In the genomic region with DNA sequence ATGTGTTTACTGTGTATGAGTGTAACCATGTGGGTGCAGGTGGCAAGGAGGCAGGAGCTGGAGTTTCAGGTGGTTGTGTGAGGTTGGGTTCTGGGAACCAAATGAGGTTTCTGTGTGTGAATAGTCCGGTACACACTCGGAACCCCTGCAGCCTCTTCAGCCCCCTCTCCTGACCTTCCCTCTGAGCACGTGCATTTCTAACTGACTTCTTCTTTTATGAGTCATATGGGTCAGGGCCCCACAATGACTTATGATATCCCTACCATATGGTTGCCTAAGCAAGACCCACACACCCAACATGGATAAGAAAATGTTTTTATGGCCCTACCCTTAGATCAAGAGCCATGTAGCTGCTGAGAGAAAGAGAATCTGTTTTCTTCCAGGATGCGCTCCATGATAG, we compare ENCODE assay signal across 31 mouse cellular contexts. TPM values are rescaled to one million over a fixed set of nuclear protein-coding genes. Genes with fewer than 3 reads are reported as not detected.
A peak's percentile ranks its signal among the peaks of the same experiment; 100 is the strongest.
DNase-seq lines count a peak whose midpoint lies in the region; ATAC-seq and TF ChIP-seq lines count a peak whose summit lies in the region.
"Had no signal": no experiment of that assay in that cellular context is flagged by ENCODE, and none has a peak within 500 bp of the region (broad histone marks: within the 10 kb centered on the region; RNA-seq: fewer than 3 reads in every experiment).

No protein-coding gene starts in this region.

- no peak overlapping the region for H3K4me2 ChIP-seq in intestine, embryonic 15.5 days (replicated peaks)
- H3K4me2 ChIP-seq: embryonic facial prominence, embryonic 13.5 days; hindbrain, embryonic 15.5 days; limb, embryonic 15.5 days; liver, embryonic 13.5 days; midbrain, embryonic 13.5 days; neural tube, embryonic 15.5 days; stomach, embryonic 15.5 days had no signal

- no peaks in the 10 kb centered on the region for H3K9me3 ChIP-seq in G1E (replicated peaks)
- H3K9me3 ChIP-seq in intestine, embryonic 15.5 days = no peaks in the 10 kb centered on the region
- H3K9me3 ChIP-seq: embryonic facial prominence, embryonic 13.5 days; forebrain, embryonic 10.5 days; hindbrain, embryonic 10.5 days; hindbrain, embryonic 15.5 days; limb, embryonic 10.5 days; limb, embryonic 15.5 days; liver, embryonic 13.5 days; midbrain, embryonic 13.5 days; neural tube, embryonic 15.5 days; stomach, embryonic 15.5 days had no signal

- no peak overlapping the region for H3K27ac ChIP-seq in intestine, embryonic 15.5 days
- H3K27ac ChIP-seq: embryonic facial prominence, embryonic 13.5 days; forebrain, embryonic 10.5 days; hindbrain, embryonic 10.5 days; hindbrain, embryonic 15.5 days; kidney, postnatal 0 days; limb, embryonic 10.5 days; limb, embryonic 15.5 days; liver, embryonic 13.5 days; midbrain, embryonic 13.5 days; neural tube, embryonic 15.5 days; stomach, embryonic 15.5 days had no signal

- WGBS in intestine, embryonic 15.5 days = 69% methylated on average over 4 of the region's 4 CpGs

- no peak overlapping the region for H3K9ac ChIP-seq in intestine, embryonic 15.5 days
- H3K9ac ChIP-seq: embryonic facial prominence, embryonic 13.5 days; hindbrain, embryonic 15.5 days; limb, embryonic 15.5 days; liver, embryonic 13.5 days; midbrain, embryonic 13.5 days; neural tube, embryonic 15.5 days; stomach, embryonic 15.5 days had no signal

- peak; percentile 71 for ATAC-seq in G1E (ENCODE audit: extremely low read depth, insufficient number of reproducible peaks, low FRiP score, poor library complexity, severe bottlenecking)
- ATAC-seq in intestine, embryonic 15.5 days = peak; percentile 36; the same call in 1 of the 2 replicates
- ATAC-seq in megakaryocyte progenitor cell, adult 5-6 weeks (replicated peaks; ENCODE audit: poor library complexity) = peak; percentile 44; the same call in 1 of the 2 replicates
- ATAC-seq: activated CD4-positive, CD25-positive, alpha-beta regulatory T cell, adult 4 months; forebrain, embryonic 16.5 days; inflammation-experienced regulatory T-cells, adult 6 months; midbrain, embryonic 13.5 days had no signal

- no peak overlapping the region for H3K4me3 ChIP-seq in G1E (ENCODE audit: low read depth, low read length)
- H3K4me3 ChIP-seq in intestine, embryonic 15.5 days (replicated peaks) = no peak overlapping the region
- H3K4me3 ChIP-seq: embryonic facial prominence, embryonic 13.5 days; forebrain, embryonic 10.5 days; hindbrain, embryonic 10.5 days; hindbrain, embryonic 15.5 days; limb, embryonic 10.5 days; limb, embryonic 15.5 days; liver, embryonic 13.5 days; midbrain, embryonic 13.5 days; neural tube, embryonic 15.5 days; stomach, embryonic 15.5 days had no signal

- H3K4me1 ChIP-seq in G1E (ENCODE audit: insufficient read depth, low read depth, low read length) = peaks cover 9% of the 10 kb centered on the region
- 0 out of 2 replicates have a peak, but pooled peaks cover 2% of the 10 kb centered on the region for H3K4me1 ChIP-seq in intestine, embryonic 15.5 days (replicated peaks)

- peak; percentile 76 for DNase-seq in A20 (ENCODE audit: low read depth, low spot score)
- no peak for DNase-seq in G1E (ENCODE audit: low spot score)
- no peak for DNase-seq in cerebellum, adult 8-10 months
- no peak for DNase-seq in gastrocnemius, postnatal 25 days
- no peak for DNase-seq in kidney, postnatal 10 days
- DNase-seq: adrenal gland, postnatal 25 days; cerebellum, adult 9-11 months; heart, postnatal 14 days; kidney, adult 8-10 months; layer of hippocampus, adult 9-11 months; liver, embryonic 13.5 days; lung, adult 2 months; lung, postnatal 14 days; retina, postnatal 1 day; right cerebral cortex, postnatal 25 days; thymus, postnatal 14 days had no signal

- peaks cover 20% of the 10 kb centered on the region for H3K27me3 ChIP-seq in G1E (ENCODE audit: insufficient read depth, low read length)
- H3K27me3 ChIP-seq in intestine, embryonic 15.5 days (replicated peaks) = no peaks in the 10 kb centered on the region
- H3K27me3 ChIP-seq: embryonic facial prominence, embryonic 13.5 days; hindbrain, embryonic 15.5 days; limb, embryonic 15.5 days; midbrain, embryonic 13.5 days; neural tube, embryonic 15.5 days; stomach, embryonic 15.5 days had no signal

- no peaks in the 10 kb centered on the region for H3K36me3 ChIP-seq in G1E (replicated peaks)
- H3K36me3 ChIP-seq in intestine, embryonic 15.5 days = no peaks in the 10 kb centered on the region
- H3K36me3 ChIP-seq: embryonic facial prominence, embryonic 13.5 days; forebrain, embryonic 10.5 days; hindbrain, embryonic 10.5 days; hindbrain, embryonic 15.5 days; limb, embryonic 10.5 days; limb, embryonic 15.5 days; liver, embryonic 13.5 days; midbrain, embryonic 13.5 days; neural tube, embryonic 15.5 days; stomach, embryonic 15.5 days had no signal

- no peak for TF ChIP-seq CTCF in G1E (IDR thresholded peaks at IDR 0.05; ENCODE audit: low read depth, low read length)

RNA-seq across cellular contexts. Expression of gene Tgfbr1, which starts 6.0 kb away (rescaled TPM):
- total RNA-seq in G1E (2014; fragmentation: Nextera tagmentation) (26.6 and 27.5 TPM in 2 replicates), G1E (2017) (62.7 and 65.1 TPM in 2 replicates)
- polyA plus RNA-seq in G1E (2012) = 1.7 TPM in 2 replicates
- 24.3 and 28.0 TPM in 2 replicates for polyA plus RNA-seq in intestine, embryonic 15.5 days (2015; fragmentation: Nextera tagmentation; extraction: Ambion mirVana)
- 18.4 and 19.5 TPM in 2 replicates for total RNA-seq in megakaryocyte progenitor cell, adult 5-6 weeks (2015)
- 19.9 and 23.1 TPM in 2 replicates for total RNA-seq in megakaryocyte progenitor cell, adult 5-6 weeks (2017)
- total RNA-seq in gastrocnemius, postnatal 25 days (2021) = 10 to 100 TPM; 16.7 to 18.5 TPM
